Mouse (Mus musculus) liver, embryonic 14.5 days (tissue): ENCODE data around the gene Pde4d.

Source experiments
- CTCF ChIP-seq: IDR thresholded peaks from 2 replicates; pipeline ENCODE4 v1.5.1; 2016; ENCODE audit warnings: antibody characterized with exemption, low read depth, control low read depth
- EP300 ChIP-seq: IDR thresholded peaks from 2 replicates; pipeline ENCODE4 v1.6.1; 2016; ENCODE audit warnings: antibody characterized with exemption, low read depth

GRCm38 (mm10) chr13:108497768-108498167, 48.0 kb downstream of the Pde4d start:
- TF ChIP-seq CTCF (no peak), EP300 (no peak)
